Mouse (Mus musculus): ENCODE results near the gene Bcl10.
"Not testable (repeated sequence)": the region's sequence is repeated elsewhere in the genome, so short reads cannot be mapped to it uniquely, and the experiment has no call there.

Gene Bcl10

GRCm38 (mm10) chr3:145922019-145922854 lies at the start of gene Bcl10:
Bcl10 (plus strand) TSS chr3:145922804.
- DNase-seq: no peak

GRCm38 (mm10) chr3:145873271-145873670 lies 49.3 kb upstream of the Bcl10 start:
- no peak for DNase-seq

DNA sequence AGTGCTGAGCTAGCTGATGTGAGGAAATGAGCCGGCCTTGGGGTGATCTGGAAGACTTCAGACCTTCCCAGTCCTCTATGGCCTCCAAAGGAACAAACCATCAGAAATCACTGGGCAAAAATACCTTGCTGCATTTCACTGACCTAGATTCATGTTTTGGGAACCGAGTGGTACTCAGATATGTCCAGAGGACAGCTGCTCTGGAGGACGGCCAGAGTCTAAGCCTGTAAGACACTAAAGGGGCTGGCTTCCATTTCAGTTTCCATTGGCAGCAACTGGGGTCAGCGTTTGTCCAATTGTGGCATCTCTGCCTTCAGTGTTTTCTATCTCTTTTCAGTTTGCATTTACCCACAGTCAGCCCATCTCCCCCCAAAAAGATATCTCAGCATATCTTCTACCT lies 48.5 kb upstream of the Bcl10 start:
- DNase-seq: no peak

DNA sequence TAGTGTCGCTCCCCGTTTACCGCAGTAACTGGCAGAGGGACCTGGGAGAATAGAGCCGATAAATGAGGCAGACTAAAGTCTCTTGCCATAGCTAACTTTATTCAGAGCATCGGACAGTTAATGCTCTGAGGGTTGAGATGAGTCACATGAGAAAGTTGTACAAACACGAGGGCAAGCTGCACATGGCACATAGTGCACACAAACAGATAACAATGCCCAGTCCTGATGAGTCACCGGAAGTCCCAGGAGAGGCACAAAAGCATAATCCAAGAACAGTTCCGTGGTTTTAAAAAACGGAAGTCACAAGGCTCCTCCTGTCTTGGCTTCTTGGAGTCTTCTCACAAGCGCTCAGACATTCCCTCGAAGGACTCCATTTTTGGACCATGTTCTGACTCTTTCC lies 46.5 kb upstream of the Bcl10 start:
- no peak for DNase-seq

GRCm38 (mm10) chr3:145878867-145879266 lies 43.7 kb upstream of the Bcl10 start:
- DNase-seq: not testable (repeated sequence)

DNA sequence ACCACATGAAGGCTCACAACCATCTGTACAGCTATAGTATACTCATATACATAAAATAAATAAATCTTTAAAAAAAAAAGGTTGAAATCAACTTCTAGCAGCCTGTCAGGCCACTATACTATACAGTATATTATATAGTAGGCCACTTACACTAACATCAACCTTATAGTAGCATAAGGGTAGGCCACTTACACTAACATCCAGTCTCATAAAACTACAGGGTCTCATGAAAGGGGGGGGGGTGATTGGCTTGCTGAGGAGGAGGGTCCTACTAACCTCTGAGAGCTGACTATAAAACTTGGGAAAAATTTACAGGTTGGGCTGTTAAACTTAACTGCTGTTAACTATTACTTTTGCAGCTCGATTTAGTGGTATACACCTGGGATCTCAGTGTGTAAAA lies 42.3 kb upstream of the Bcl10 start:
- DNase-seq: no peak

DNA sequence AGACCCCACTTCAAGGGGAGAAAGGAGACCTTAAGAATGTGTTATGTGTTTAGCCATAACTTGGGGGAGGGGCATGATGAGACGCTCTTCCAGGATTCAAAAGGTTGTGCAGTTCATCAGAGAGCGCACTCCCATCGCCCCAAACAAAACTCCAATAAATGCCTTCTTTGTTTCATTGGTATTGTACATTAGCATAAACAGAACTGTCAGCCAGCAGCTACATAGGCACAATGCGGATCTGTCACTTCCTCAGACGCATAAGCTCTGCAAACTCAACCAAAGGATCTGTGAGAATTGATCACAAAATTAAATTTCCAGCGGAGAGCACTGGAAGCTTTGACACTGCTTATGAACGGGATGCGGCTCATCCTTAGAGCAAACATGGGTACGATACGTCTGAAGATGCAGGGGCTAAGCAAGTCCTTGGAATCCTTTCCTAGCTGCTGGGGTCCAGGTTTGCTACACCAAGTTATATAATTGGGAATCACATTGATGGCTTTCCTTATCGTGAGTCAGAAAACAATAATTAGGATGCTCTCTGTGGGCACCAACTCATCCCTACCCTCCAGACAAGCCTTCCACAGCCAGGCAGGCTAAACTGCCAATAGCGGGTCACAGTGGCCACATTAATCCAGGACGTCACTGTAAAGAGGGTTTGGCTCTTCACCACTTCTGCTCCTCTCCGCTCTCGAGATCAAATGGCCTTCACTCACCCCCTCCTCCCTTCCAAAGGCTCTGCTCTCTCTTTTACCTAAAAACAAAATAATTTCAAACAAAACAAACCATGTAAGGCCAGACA lies 40.3 kb upstream of the Bcl10 start:
- DNase-seq: no peak

DNA sequence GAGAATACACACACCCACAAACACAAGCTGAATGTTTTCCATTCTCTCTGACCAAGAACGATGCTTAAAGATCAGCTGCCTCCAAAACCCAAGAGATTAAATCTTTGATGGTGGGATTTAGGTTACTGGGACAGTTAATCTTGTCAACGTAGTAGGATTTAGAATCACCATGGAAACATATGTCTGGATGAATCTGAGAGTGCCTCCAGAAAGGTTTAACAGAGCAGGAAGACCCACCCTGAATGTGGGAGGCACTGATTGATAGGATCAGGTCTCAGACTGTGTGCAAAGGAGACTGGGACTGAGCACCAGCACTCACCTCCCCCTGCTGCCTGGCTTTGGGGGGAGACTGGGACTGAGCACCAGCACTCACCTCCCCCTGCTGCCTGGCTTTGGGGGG lies 39.4 kb upstream of the Bcl10 start:
- no peak for DNase-seq

DNA sequence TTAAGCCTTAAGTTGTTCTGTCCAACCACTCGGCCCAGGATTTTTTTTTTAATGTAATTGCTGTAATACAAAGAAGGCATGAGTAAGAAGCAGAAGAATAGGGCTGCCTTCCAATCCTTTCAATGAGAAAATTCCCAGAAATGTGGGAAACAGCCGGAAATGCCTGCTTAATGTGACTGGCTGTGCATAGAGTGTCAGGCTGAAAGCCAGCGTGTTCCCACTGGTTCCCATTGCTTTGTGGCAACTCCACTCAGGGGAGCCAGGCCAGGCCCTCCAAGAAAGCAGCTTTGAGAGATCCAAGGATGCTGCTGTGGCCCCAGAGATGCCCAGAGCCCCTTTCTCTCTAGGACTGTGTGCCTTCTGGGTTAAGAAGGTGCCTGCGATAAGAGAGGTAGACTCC lies 37.2 kb upstream of the Bcl10 start:
- no peak for DNase-seq

DNA sequence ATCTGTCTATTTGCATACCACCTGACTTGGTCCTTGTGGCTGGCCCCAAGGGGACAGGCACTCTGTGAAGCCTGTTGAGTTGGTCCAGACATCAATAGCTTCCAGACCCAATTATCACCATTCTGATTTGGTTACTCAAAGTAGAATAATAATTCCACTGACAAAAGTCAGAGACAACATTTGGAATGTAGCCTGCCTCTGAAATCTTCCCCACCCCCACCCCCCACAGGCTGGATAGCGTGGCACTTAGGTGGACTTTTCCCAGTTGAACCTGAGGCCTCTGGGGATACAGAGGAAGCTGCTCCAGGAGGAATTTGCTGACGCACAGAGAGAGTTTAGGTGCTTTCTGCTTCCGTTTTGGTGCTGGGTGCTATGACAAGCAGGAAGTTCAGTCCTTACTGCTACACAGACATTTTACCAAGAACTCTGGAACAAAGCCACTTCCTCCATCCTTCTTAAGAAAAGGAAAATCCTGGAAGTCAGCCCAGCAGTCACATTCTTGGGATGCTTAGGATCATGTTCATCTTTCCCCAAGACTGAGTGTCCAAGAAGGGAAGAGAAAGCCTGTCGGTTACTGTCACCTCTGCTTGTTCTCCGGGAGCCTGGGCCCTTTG lies 36.6 kb upstream of the Bcl10 start:
- no peak for DNase-seq

GRCm38 (mm10) chr3:145887430-145887971 lies 35.1 kb upstream of the Bcl10 start:
- no peak for DNase-seq

DNA sequence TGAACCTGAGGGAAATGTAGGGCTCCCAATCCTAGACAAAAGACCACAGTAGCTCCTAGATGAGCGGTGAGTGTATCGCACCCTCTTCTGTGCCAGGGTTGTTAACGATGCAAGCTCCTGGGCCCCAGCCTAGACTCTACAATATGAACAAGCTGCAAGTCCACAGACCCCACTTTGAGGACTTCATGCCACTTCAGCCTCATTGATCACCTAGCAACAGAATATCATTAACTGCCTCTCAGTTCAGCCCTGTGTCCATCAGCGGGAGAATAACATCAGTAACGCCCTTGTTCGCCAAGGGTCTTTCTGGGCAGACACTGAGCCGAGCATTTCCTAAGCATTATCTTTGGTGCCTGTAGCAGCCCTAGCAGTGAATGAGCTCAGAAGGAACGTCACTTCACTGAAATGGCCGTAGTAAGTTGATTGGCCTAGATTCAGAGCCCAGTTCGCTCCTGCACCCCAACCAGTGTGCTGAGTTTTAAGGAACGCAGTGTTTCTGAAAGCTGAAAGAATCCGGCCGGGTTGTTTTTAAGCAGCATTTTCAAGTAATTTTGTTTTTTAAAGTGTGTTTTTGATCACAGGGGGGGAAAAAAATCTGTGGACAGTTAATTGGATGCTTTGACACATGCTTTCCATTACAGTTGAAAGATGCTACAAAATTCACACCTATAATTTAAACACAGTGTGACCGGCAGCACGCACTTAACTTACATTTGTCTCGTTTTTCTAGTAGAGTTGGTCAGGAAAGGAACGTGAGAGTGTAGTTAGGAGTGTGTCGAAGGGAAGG lies 32.1 kb upstream of the Bcl10 start:
- peak; percentile 29 for DNase-seq

- no peak for DNase-seq
Observed at GRCm38 (mm10) chr3:145892451-145892850, 30.2 kb upstream of the Bcl10 start.

- DNase-seq: no peak
Observed at GRCm38 (mm10) chr3:145894131-145894530, 28.5 kb upstream of the Bcl10 start.

DNA sequence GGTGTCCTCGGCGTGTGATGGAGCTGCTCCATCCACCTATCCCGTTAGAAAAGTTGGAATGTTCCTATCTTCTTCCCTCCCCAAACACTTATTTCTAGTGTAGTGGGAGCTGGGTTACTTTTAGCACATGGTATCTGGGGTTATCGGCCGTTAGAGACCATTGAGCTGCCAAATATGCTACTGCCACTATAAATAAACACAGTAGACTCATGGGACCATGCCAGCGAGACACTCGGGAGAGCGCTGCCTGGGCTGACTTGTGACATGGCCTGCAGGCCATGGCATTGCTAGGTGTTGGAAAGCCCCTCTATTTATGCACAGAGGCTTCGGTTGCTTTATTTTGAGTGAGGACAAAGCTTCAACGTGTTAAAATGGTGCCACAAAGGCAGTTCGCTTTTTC lies 24.9 kb upstream of the Bcl10 start:
- no peak for DNase-seq

DNA sequence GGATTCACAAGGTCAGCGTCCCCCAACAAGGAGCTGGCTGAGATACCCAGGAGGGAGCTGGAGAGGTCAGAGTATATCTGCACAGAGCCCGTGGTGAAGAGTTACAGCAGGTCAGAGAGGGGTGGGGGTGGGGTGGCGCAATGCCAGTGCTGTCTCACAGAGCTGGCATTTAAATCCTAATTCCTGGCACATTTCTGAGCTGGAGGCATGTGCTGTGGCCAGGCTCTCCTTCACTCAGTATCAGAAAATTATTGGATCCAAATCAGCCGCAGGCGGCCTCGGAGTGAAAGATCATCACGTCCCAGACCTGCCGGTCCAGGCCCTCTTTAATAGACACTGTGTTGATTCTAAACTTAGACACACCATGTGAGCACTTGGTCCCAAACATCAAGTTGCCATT lies 22.8 kb upstream of the Bcl10 start:
- no peak for DNase-seq

DNA sequence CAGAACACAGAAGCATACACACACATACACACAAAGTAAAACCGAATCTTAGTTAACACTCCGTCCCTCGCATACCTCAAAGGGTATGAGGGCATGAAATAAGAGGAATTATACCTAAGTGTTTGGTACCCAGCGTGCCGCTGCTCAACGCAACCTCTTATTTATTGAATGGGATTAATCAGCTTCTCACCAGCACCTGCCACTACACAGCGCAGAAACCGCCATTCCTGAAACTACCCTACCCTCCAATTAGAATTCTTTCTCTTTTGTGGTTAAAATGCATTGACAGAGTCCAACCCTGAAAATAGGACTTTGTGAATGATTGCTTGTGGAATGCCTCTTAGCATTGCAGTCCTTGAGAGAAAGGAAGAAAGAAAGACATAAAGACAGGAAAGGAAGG lies 19.1 kb upstream of the Bcl10 start:
- no peak for DNase-seq

DNA sequence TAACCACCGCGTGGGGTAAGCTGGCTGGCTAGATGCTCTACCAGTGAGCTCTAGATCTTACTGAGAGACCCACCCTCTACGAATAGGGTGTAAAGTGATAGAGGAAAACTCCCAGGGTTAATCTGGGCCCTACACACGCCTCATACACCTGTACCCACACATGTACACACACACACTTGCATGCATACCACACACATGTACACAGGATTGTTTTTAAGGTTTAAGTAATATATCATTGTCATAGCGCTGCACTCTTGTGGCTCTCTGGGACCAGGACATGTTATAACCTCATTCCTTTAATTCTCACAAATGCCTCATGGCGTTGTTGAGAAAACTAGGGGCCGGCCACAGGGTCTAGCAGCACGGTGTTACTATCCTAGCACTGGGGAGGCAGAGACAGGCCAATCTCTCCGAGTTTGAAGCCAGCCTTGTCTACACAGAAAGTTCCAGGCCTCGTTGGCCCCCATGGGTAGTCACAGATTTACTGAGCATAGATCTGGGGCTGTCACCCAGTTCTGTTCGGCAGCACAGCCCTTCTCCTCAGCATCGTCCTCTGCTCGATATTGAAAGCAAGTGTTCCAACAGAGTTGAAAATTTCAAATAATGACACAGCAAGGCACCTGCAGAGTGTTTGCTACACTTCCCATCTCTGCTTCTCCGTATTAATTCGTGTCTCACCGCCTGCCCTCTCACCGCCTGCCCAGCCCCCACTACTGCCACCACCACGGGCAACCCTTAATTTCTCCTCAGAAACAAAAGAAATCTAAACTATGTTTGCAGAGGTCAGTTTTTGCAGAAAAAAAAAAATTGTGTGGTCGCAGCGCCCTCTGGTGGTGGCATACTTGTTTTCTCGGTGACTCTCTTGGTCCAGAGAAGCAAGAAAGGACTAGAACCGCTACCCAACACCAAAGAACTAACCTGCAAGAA lies 17.5 kb upstream of the Bcl10 start:
- DNase-seq: no peak

DNA sequence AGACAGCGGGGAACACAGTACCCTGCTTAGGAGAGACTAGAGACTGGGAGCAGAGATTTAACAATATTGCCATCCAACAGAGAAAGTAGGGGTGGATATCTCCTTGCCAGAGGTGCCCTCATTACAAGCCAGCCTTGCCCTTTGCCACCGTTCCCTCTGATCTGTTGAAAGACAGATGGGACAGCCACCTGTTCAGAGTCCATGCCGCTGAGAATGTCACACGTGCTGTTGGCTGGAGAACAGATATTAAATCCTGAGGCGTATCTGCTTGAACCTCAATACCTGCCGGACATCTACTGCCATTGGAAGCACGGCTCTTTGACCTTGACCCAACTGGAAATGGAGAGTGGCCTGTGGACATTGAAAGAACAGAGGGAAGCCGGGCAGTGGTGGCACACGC lies 16.0 kb upstream of the Bcl10 start:
- DNase-seq: no peak

DNA sequence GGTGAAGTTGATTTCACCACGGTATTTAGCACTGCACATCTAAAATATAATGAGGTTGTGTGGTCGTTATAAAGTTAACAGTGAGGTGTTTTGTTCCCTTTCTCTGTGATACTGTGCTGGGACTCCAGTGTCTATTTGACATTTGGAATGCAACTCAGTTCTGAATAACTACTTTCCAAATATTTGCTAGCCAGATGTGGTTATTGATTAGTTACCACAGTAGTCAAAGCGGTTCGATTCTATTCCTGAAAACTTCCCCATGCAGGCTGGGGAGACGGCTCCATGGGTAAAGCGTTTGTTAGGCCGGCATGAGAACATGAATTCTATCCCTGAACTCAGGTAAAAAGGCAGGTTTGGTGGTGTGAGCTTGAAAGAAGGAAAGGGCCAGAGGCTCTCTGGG lies 10.1 kb upstream of the Bcl10 start:
- DNase-seq: no peak

DNA sequence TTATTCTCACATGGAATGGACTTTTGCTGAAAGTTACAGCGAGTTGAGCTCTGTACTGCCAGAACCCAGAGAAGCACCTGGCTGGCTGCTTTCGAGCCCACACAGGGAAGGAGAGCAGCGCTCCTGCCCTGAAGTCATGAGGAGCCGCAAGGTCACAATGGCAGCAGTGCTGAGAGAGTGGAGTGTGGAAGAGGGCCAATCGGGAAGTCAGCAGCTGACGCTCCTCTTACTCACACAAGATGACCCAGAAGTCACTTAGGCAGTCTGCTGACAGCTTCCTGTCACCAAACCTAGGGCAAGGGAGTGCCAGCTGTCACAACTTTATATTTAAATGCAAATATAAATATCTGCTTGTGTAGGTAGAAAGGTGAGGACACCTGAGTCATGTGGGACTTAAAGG lies 9.3 kb upstream of the Bcl10 start:
- DNase-seq: no peak

GRCm38 (mm10) chr3:145913942-145914341 lies 8.7 kb upstream of the Bcl10 start:
- not testable (repeated sequence) for DNase-seq
